Mouse (Mus musculus) stomach, postnatal 0 days (tissue): ENCODE results near the gene Hoxd11.

Source experiments
- CTCF ChIP-seq: IDR thresholded peaks from 2 replicates; pipeline ENCODE4 v1.5.1; 2016; ENCODE audit warnings: antibody characterized with exemption, low read depth, mild to moderate bottlenecking, moderate library complexity
- EP300 ChIP-seq: optimal IDR thresholded peaks from 2 replicates; pipeline ENCODE3; 2016; ENCODE audit warnings: antibody characterized with exemption

DNA sequence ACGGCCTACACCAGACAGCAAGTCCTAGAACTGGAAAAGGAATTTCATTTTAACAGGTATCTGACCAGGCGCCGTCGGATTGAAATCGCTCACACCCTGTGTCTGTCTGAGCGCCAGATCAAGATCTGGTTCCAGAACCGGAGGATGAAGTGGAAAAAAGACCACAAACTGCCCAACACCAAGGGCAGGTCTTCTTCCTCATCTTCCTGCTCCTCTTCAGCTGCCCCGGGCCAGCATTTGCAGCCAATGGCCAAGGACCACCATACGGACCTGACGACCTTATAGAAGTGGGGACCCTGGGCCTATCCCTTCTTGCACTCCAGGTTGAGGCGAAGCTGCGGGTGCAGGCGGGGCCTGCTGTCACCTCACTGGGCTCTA is 48.9 kb downstream of the Hoxd11 start:
- TF ChIP-seq CTCF (no peak), EP300 (no peak)
